Comparison of ENCODE assay signal across 21 mouse cellular contexts in genomic region chr12:71619561-71619960, GRCm38 (mm10).
"Had no signal": no experiment of that assay in that cellular context is flagged by ENCODE, and none has a peak within 500 bp of the region (broad histone marks: within the 10 kb centered on the region; RNA-seq: fewer than 3 reads in every experiment).

No protein-coding gene starts in this region.

- H3K4me1 ChIP-seq: megakaryocyte, embryonic 14.5 days; midbrain, embryonic 13.5 days; midbrain, embryonic 15.5 days had no signal

- H3K4me2 ChIP-seq: lung, embryonic 15.5 days; midbrain, embryonic 13.5 days; midbrain, embryonic 15.5 days; neural tube, embryonic 13.5 days; neural tube, embryonic 15.5 days had no signal

- H3K9ac ChIP-seq: liver, postnatal 0 days; lung, embryonic 15.5 days; midbrain, embryonic 13.5 days; midbrain, embryonic 15.5 days; neural tube, embryonic 13.5 days; neural tube, embryonic 15.5 days had no signal

- H3K36me3 ChIP-seq: lung, embryonic 15.5 days; midbrain, embryonic 10.5 days; midbrain, embryonic 13.5 days; midbrain, embryonic 15.5 days; neural tube, embryonic 13.5 days; neural tube, embryonic 15.5 days had no signal

- H3K27me3 ChIP-seq: lung, embryonic 15.5 days; midbrain, embryonic 13.5 days; midbrain, embryonic 15.5 days; neural tube, embryonic 13.5 days; neural tube, embryonic 15.5 days had no signal

- H3K27ac ChIP-seq: lung, embryonic 15.5 days; macrophage; midbrain, embryonic 10.5 days; midbrain, embryonic 13.5 days; midbrain, embryonic 15.5 days; neural tube, embryonic 13.5 days; neural tube, embryonic 15.5 days had no signal

- ATAC-seq: liver, postnatal 0 days; lung, postnatal 0 days; midbrain, embryonic 13.5 days; midbrain, embryonic 15.5 days had no signal

- H3K4me3 ChIP-seq: lung, embryonic 15.5 days; megakaryocyte, embryonic 14.5 days; midbrain, embryonic 10.5 days; midbrain, embryonic 13.5 days; midbrain, embryonic 15.5 days; myocyte; neural tube, embryonic 13.5 days; neural tube, embryonic 15.5 days had no signal

- H3K9me3 ChIP-seq: lung, embryonic 15.5 days; midbrain, embryonic 10.5 days; midbrain, embryonic 13.5 days; midbrain, embryonic 15.5 days; neural tube, embryonic 13.5 days; neural tube, embryonic 15.5 days had no signal

- DNase-seq: liver, postnatal 0 days; lung, adult 2 months; lung, postnatal 14 days; lung, postnatal 36 days; right cerebral cortex, adult 18-20 months; right cerebral cortex, postnatal 25 days; right cerebral cortex, postnatal 4 days; spleen, adult 18-20 months; thymus, adult 18-20 months; thymus, postnatal 14 days; thymus, postnatal 36 days had no signal
